Mouse (Mus musculus) E14TG2a.4 (cell line): ENCODE results near the gene Col16a1.

Experiments used
- H3K27me3 ChIP-seq: 2 replicates; pipeline ENCODE4 v1.6.1; 2014; ENCODE audit warnings: low read length, control low read depth; ENCODE audit not compliant: insufficient read depth
- H3K36me3 ChIP-seq: 2 replicates; pipeline ENCODE4 v1.6.1; 2014; ENCODE audit warnings: low read length, control low read depth; ENCODE audit not compliant: insufficient read depth
- H3K4me1 ChIP-seq: replicated peaks from 2 replicates; pipeline ENCODE4 v1.6.1; 2014; ENCODE audit warnings: low read depth, low read length, control low read depth
- H3K4me3 ChIP-seq: replicated peaks from 2 replicates; pipeline ENCODE4 v1.5.1; 2014; ENCODE audit warnings: mild to moderate bottlenecking, low read length
- H3K9me3 ChIP-seq: 2 replicates; pipeline ENCODE4 v1.6.1; 2014; ENCODE audit warnings: low read length, control low read depth
- CTCF ChIP-seq: conservative IDR thresholded peaks from 2 replicates; pipeline ENCODE4 v1.5.1; 2014; ENCODE audit warnings: low read length
- NANOG ChIP-seq: IDR thresholded peaks from 2 replicates; pipeline ENCODE4 v1.6.1; 2014; ENCODE audit warnings: borderline replicate concordance, low read length, mixed read lengths
- POU5F1 ChIP-seq: IDR thresholded peaks from 2 replicates; pipeline ENCODE4 v1.6.1; 2014; ENCODE audit warnings: low read length, borderline replicate concordance

The Col16a1 gene

DNA sequence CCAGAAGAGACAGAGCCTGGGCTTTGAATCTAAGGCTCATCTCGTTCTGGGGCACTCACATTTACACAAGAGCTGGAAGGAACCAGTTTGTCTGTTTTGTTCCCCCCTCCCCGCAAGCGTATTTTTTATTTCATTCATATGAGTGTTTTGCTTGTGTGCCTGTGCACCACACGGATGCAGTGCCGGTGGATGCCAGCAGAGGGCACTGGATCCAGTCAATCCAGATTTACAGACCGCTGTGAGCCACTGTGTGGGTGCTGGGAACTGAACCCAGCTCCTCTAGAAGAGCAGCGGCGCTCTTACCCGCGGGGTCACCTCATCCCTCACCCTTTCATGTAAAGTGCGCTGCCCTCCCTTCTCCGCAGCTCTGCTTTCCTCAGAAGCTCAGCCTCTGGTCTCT is 56.0 kb downstream of the Col16a1 start:
- H3K9me3 ChIP-seq = 0 out of 2 replicates have a peak, but pooled peaks cover 4% of the 10 kb centered on the region
- H3K27me3 ChIP-seq = peaks cover 38% of the 10 kb centered on the region
- no peak for TF ChIP-seq POU5F1
- TF ChIP-seq CTCF = peak; percentile 90
- peaks cover 61% of the 10 kb centered on the region for H3K4me1 ChIP-seq
- H3K4me3 ChIP-seq = no peak overlapping the region
- no peaks in the 10 kb centered on the region for H3K36me3 ChIP-seq

DNA sequence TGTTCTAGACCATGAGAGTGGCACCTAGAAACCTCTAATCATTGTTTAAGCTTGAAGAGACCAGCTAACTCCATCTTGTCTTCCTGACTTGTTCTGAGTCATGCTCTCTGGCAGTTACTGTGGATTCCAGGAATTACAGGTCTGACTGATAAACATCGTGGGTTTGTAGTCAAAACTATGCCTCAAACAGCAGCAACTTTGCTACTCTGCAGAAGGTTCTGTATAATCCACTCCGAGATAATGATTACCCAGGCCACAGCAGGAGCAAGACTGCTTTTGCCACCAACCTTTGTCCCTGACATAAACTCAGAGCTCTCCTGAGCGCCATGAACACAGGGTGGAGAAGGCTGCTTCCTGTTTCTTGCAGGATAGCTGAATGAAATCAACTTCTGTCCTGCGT is 56.9 kb downstream of the Col16a1 start:
- Histone ChIP-seq H3K27me3 (peaks cover 28% of the 10 kb centered on the region), H3K36me3 (no peaks in the 10 kb centered on the region), H3K4me3 (no peak overlapping the region), H3K9me3 (0 out of 2 replicates have a peak, but pooled peaks cover 4% of the 10 kb centered on the region), H3K4me1 (peaks cover 70% of the 10 kb centered on the region)
- TF ChIP-seq NANOG (no peak), POU5F1 (no peak), CTCF (no peak)

GRCm38 (mm10) chr4:130107065-130107443 is 59.4 kb downstream of the Col16a1 start:
- peaks cover 9% of the 10 kb centered on the region for H3K27me3 ChIP-seq
- 0 out of 2 replicates have a peak, but pooled peaks cover under 1% of the 10 kb centered on the region for H3K36me3 ChIP-seq
- peaks cover 69% of the 10 kb centered on the region for H3K4me1 ChIP-seq
- peak overlapping the region; percentile 85 for H3K4me3 ChIP-seq
- TF ChIP-seq NANOG (no peak), POU5F1 (no peak), CTCF (no peak)
- 0 out of 2 replicates have a peak, but pooled peaks cover 4% of the 10 kb centered on the region for H3K9me3 ChIP-seq

DNA sequence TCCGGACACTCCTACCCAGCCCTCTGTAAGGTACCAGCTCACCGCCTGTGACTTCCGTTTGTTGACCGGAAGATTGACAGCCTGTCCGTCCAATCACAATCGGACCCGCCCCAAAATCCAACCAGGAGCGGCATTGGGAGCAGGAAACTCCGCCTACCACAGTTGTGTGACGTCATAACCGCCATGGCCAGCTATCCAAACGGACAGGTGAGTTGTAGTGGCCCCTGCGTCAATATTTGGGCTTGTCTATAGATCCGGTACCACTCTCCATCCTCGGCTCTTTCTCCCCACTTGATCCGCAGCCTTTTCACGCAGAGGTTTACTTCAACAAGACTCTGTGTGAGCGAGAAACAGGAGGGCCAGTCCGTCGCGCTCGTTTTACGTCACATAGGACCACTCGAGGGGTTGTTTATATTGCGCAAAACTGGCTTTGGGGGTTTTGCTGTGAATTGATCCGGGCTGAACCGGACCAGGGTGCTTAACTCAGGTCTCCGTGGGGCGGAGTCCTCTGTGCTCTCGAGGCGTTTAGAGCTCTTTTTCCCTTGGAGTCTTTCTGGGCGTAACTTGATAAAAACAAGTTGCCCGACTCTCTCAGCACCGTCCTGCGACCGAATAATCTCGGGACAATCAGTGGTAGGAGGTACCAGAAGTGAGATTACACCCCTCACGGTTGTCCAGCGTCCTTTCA is 59.9 kb downstream of the Col16a1 start:
- H3K4me1 ChIP-seq = peaks cover 68% of the 10 kb centered on the region
- peaks cover 6% of the 10 kb centered on the region; the same call in 1 of the 2 replicates for H3K36me3 ChIP-seq
- peaks cover 9% of the 10 kb centered on the region for H3K27me3 ChIP-seq
- TF ChIP-seq POU5F1 (no peak), CTCF (no peak), NANOG (no peak)
- H3K4me3 ChIP-seq = peak overlapping the region; percentile 85
- 0 out of 2 replicates have a peak, but pooled peaks cover 4% of the 10 kb centered on the region for H3K9me3 ChIP-seq

DNA sequence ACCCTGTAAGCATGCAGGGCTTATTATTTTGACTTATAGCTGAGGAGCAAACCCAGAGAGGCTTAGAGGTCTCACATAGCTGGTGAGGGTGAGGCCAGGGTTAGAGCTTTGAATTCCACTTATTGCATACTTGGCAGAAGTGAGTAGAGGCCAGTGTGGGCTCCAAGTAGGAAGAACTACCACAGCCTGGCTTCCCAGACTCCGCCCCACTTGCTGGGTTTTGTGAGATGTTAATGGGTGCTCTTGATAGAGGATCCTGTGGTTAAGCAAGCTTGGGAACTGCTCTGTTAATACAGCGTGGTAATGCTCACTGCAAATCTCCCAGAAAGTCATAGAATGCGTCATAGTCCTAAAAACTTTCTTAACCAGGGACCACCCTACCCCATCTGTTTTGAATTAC is 61.3 kb downstream of the Col16a1 start:
- Histone ChIP-seq H3K9me3 (0 out of 2 replicates have a peak, but pooled peaks cover 2% of the 10 kb centered on the region), H3K4me1 (peaks cover 55% of the 10 kb centered on the region), H3K27me3 (peaks cover 2% of the 10 kb centered on the region; the same call in 1 of the 2 replicates), H3K36me3 (peaks cover 17% of the 10 kb centered on the region), H3K4me3 (no peak overlapping the region)
- TF ChIP-seq POU5F1 (no peak), CTCF (no peak), NANOG (no peak)

DNA sequence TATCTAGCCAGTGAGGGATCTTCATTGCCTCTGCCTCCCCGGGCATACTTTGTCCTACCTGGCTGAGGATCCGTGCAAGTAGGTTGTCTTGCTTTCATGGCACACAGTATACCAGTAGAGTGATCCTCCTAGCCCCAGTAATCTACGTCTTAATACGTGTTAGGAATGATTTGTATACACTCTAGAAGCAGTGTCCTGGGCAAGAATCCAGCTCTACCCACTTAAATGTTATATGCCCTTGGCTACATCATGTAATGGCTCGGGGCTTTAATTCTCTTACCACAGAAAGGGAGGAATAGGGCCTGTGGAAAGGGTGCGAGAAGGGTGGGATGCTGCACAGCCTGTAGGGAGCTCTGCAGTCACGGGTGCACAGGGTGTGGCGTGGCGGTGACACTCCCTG is 62.0 kb downstream of the Col16a1 start:
- H3K36me3 ChIP-seq = peaks cover 18% of the 10 kb centered on the region
- no peak overlapping the region for H3K4me3 ChIP-seq
- TF ChIP-seq CTCF (no peak), NANOG (no peak), POU5F1 (no peak)

GRCm38 (mm10) chr4:130110091-130110490 is 62.5 kb downstream of the Col16a1 start:
- Histone ChIP-seq H3K4me3 (no peak overlapping the region), H3K27me3 (no peaks in the 10 kb centered on the region), H3K4me1 (peaks cover 54% of the 10 kb centered on the region), H3K9me3 (no peaks in the 10 kb centered on the region), H3K36me3 (peaks cover 22% of the 10 kb centered on the region)
- TF ChIP-seq CTCF (no peak), POU5F1 (no peak), NANOG (no peak)

More for the DNA sequence above, 62.0 kb downstream of the Col16a1 start:
- no peaks in the 10 kb centered on the region for H3K27me3 ChIP-seq
- H3K4me1 ChIP-seq = peaks cover 54% of the 10 kb centered on the region
- no peaks in the 10 kb centered on the region for H3K9me3 ChIP-seq

GRCm38 (mm10) chr4:130112299-130112698 is 64.7 kb downstream of the Col16a1 start:
- H3K27me3 ChIP-seq = no peaks in the 10 kb centered on the region
- peaks cover 30% of the 10 kb centered on the region for H3K36me3 ChIP-seq
- H3K4me3 ChIP-seq = no peak overlapping the region
- H3K4me1 ChIP-seq = peaks cover 43% of the 10 kb centered on the region
- H3K9me3 ChIP-seq = peaks cover 7% of the 10 kb centered on the region
- TF ChIP-seq NANOG (no peak), CTCF (no peak), POU5F1 (no peak)
